In the genomic region with DNA sequence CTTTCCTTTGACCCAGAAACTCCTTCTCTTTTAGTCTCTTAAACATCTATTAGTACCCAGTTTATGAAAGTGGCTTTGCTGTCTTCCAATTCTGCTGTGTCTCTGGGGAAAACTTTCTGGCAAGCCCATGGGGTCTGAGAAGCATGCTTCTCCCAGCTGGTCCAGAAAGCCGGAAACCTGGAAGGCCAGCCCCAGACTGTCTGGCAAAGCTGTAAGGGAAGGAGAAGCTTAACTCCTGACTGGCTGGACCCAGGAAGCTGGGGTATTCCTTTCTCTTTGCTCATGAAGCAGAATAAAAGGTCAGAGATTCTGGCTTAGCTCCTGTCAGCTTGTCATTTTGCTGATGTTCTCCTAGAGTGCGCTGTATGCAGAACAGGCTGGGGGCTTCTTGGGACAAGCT, we compare ENCODE assay signal across 9 mouse cellular contexts.
DNase-seq lines count a peak whose midpoint lies in the region; ATAC-seq lines count a peak whose summit lies in the region.
"Had no signal": no experiment of that assay in that cellular context is flagged by ENCODE, and none has a peak within 500 bp of the region (broad histone marks: within the 10 kb centered on the region; RNA-seq: fewer than 3 reads in every experiment).

No protein-coding gene starts in this region.

- WGBS in forebrain, embryonic 16.5 days = 35% methylated on average over 2 of the region's 2 CpGs
- WGBS in forebrain, embryonic 12.5 days = 50% methylated on average over 2 of the region's 2 CpGs

- no peaks in the 10 kb centered on the region for H3K9me3 ChIP-seq in forebrain, embryonic 16.5 days (ENCODE audit: control insufficient read depth, low read length)
- no peaks in the 10 kb centered on the region for H3K9me3 ChIP-seq in forebrain, embryonic 12.5 days
- H3K9me3 ChIP-seq: limb, embryonic 13.5 days had no signal

- peaks cover 3% of the 10 kb centered on the region for H3K4me1 ChIP-seq in forebrain, embryonic 16.5 days (replicated peaks; ENCODE audit: control insufficient read depth, insufficient read depth, low read length)
- H3K4me1 ChIP-seq in forebrain, embryonic 12.5 days = no peaks in the 10 kb centered on the region

- no peaks in the 10 kb centered on the region for H3K27me3 ChIP-seq in forebrain, embryonic 16.5 days (replicated peaks; ENCODE audit: control insufficient read depth, insufficient read depth, low read length)
- no peaks in the 10 kb centered on the region for H3K27me3 ChIP-seq in forebrain, embryonic 12.5 days

- H3K4me3 ChIP-seq in forebrain, embryonic 16.5 days (replicated peaks; ENCODE audit: low read length) = no peak overlapping the region
- no peak overlapping the region for H3K4me3 ChIP-seq in forebrain, embryonic 12.5 days (replicated peaks)
- H3K4me3 ChIP-seq: limb, embryonic 13.5 days had no signal

- peak; percentile 58 for DNase-seq in 3T3-L1 (ENCODE audit: low read depth, low spot score)
- peak; percentile 28 for DNase-seq in cerebellum, adult 9-11 months
- peak; percentile 75 for DNase-seq in heart, postnatal 25 days (ENCODE audit: low spot score)
- peak; percentile 83 for DNase-seq in lung, postnatal 10 days
- DNase-seq in frontal cortex, postnatal 25 days (ENCODE audit: low spot score in 2 of 2) = no peak

- H3K4me2 ChIP-seq in forebrain, embryonic 16.5 days (ENCODE audit: low read length) = no peak overlapping the region
- no peak overlapping the region for H3K4me2 ChIP-seq in forebrain, embryonic 12.5 days
- H3K4me2 ChIP-seq: limb, embryonic 13.5 days had no signal

- H3K27ac ChIP-seq in forebrain, embryonic 16.5 days (ENCODE audit: low read length) = no peak overlapping the region
- no peak overlapping the region for H3K27ac ChIP-seq in forebrain, embryonic 12.5 days
- H3K27ac ChIP-seq: limb, embryonic 13.5 days had no signal

- ATAC-seq in forebrain, embryonic 16.5 days = peak; percentile 63
- ATAC-seq in forebrain, embryonic 12.5 days (ENCODE audit: low FRiP score) = no peak
- no peak for ATAC-seq in megakaryocyte progenitor cell, adult 5-6 weeks (replicated peaks; ENCODE audit: poor library complexity)

- H3K36me3 ChIP-seq in forebrain, embryonic 16.5 days (ENCODE audit: control insufficient read depth, insufficient read depth) = no peaks in the 10 kb centered on the region
- no peaks in the 10 kb centered on the region for H3K36me3 ChIP-seq in forebrain, embryonic 12.5 days (replicated peaks)
- H3K36me3 ChIP-seq: limb, embryonic 13.5 days had no signal

- no peak overlapping the region for H3K9ac ChIP-seq in forebrain, embryonic 16.5 days (replicated peaks; ENCODE audit: low read depth, low read length)
- no peak overlapping the region for H3K9ac ChIP-seq in forebrain, embryonic 12.5 days
- H3K9ac ChIP-seq: limb, embryonic 13.5 days had no signal

- intact Hi-C loops in heart, postnatal 25 days (cut with DNase I) = loop anchor here (5.0 kb wide), 1 partner anchor 182 kb away; no protein-coding TSS in a partner anchor

Comparison
In these comparisons a context has a peak if more than half of its experiments do, and no peak if none do; other contexts are left out.
1. DNase-seq: peak in 3T3-L1 (single experiment), cerebellum, adult 9-11 months (single experiment), heart, postnatal 25 days (single experiment) and lung, postnatal 10 days (single experiment); none in frontal cortex, postnatal 25 days (0 of 2).